Mouse (Mus musculus) erythroblast, embryonic 14.5 days (primary cell): ENCODE results near the gene Tmbim7. TPM values are rescaled to one million over a fixed set of nuclear protein-coding genes. Genes with fewer than 3 reads are reported as not detected.

Experiments
- H3K27me3 ChIP-seq: 2 replicates; pipeline ENCODE4 v1.6.1; 2012; ENCODE audit warnings: inconsistent platforms; ENCODE audit not compliant: control insufficient read depth
- H3K36me3 ChIP-seq: 2 replicates; pipeline ENCODE4 v1.6.1; 2012; ENCODE audit warnings: mild to moderate bottlenecking, inconsistent platforms; ENCODE audit not compliant: control insufficient read depth
- H3K4me1 ChIP-seq: 2 replicates; pipeline ENCODE4 v1.6.1; 2012; ENCODE audit warnings: inconsistent platforms; ENCODE audit not compliant: control insufficient read depth
- H3K4me3 ChIP-seq: replicated peaks from 2 replicates; pipeline ENCODE3; 2012; ENCODE audit warnings: moderate library complexity, mild to moderate bottlenecking, inconsistent platforms
- H3K9me3 ChIP-seq: 2 replicates; pipeline ENCODE4 v1.6.1; 2012; ENCODE audit warnings: low read length, inconsistent platforms, mixed read lengths; ENCODE audit not compliant: control insufficient read depth
- GATA1 ChIP-seq: IDR thresholded peaks from 2 replicates; pipeline ENCODE4 v1.6.1; 2012; ENCODE audit warnings: low read length, inconsistent platforms, mixed read lengths
- TAL1 ChIP-seq: IDR thresholded peaks from 3 replicates; pipeline ENCODE4 v1.6.1; 2012; ENCODE audit warnings: low read length, inconsistent platforms, mixed read lengths
- polyA plus RNA-seq: library from polyadenylated mRNA; stranded (reverse); fragments of >175 nt; gene quantifications from 2 replicates; pipeline ENCODE4 v1.2.3, GENCODE M21; 2012

The Tmbim7 gene
- polyA plus RNA-seq, 1 experiment: not detected

- H3K4me3 ChIP-seq: no peak overlapping the region
- no peaks in the 10 kb centered on the region for H3K9me3 ChIP-seq
- H3K36me3 ChIP-seq: peaks cover 31% of the 10 kb centered on the region
- no peaks in the 10 kb centered on the region for H3K4me1 ChIP-seq
- no peaks in the 10 kb centered on the region for H3K27me3 ChIP-seq
- TF ChIP-seq GATA1 (no peak), TAL1 (no peak)
Measured at GRCm38 (mm10) chr5:3728820-3729219, 77.8 kb downstream of the Tmbim7 start.

Other genes starting within 250 kb of the Tmbim7 start
- gene Fam133b, start 107.3 kb upstream of the Tmbim7 start, polyA plus RNA-seq: 2.2 and 2.6 TPM in 2 replicates
- 0.02 and 0.08 TPM in 2 replicates for gene 1700109H08Rik, start 79.6 kb upstream of the Tmbim7 start, polyA plus RNA-seq
- 0.03 and 0.21 TPM in 2 replicates for gene Pex1, start 55.1 kb upstream of the Tmbim7 start, polyA plus RNA-seq
- gene Rbm48, start 54.6 kb upstream of the Tmbim7 start, polyA plus RNA-seq: 0.25 and 0.75 TPM in 2 replicates
- gene Gatad1, start 6.0 kb downstream of the Tmbim7 start, polyA plus RNA-seq: 3.5 and 3.9 TPM in 2 replicates
- gene Ankib1, start 151.7 kb downstream of the Tmbim7 start, polyA plus RNA-seq: 0.21 and 0.35 TPM in 2 replicates
- gene Krit1, start 152.0 kb downstream of the Tmbim7 start, polyA plus RNA-seq: 0.38 and 0.61 TPM in 2 replicates
- 0.02 TPM in 1 of 2 replicates, not detected in the other for gene Lrrd1, start 194.0 kb downstream of the Tmbim7 start, polyA plus RNA-seq
- 0.08 TPM in 1 of 2 replicates, not detected in the other for gene Mterf1a, start 242.8 kb downstream of the Tmbim7 start, polyA plus RNA-seq